Mouse (Mus musculus): ENCODE data around the gene Ttyh2. TPM values are rescaled to one million over a fixed set of nuclear protein-coding genes. Genes with fewer than 3 reads are reported as not detected.

The Ttyh2 gene
- total and polyA plus RNA-seq, 2 experiments: 25.6 to 66.9 TPM

- TF ChIP-seq POLR2A (IDR thresholded peaks at IDR 0.05; ENCODE audit: extremely low read depth, insufficient read depth, low read length): no peak
- peak; percentile 90 for TF ChIP-seq CTCF (IDR thresholded peaks at IDR 0.05; ENCODE audit: low read depth, low read length)
- no peaks in the 10 kb centered on the region for H3K4me1 ChIP-seq (ENCODE audit: control insufficient read depth, insufficient read depth, low read length)
- no peaks in the 10 kb centered on the region for H3K36me3 ChIP-seq (ENCODE audit: control insufficient read depth, insufficient read depth, low read length)
- no peak overlapping the region for H3K9ac ChIP-seq (ENCODE audit: low read depth, low read length)
- WGBS: under 1% methylated on average over 6 of the region's 6 CpGs
- no peak overlapping the region for H3K4me3 ChIP-seq (ENCODE audit: insufficient read depth, low read depth, low read length)
- peak; percentile 43 for DNase-seq (ENCODE audit: extremely low read depth, low read depth, low spot score)
- no peaks in the 10 kb centered on the region for H3K27me3 ChIP-seq (ENCODE audit: control insufficient read depth, insufficient read depth, low read length)
- H3K27ac ChIP-seq (replicated peaks; ENCODE audit: insufficient read depth, low read depth, low read length): no peak overlapping the region
- H3K79me2 ChIP-seq (ENCODE audit: control insufficient read depth, insufficient read depth, low read length): no peaks in the 10 kb centered on the region
These were observed 38.9 kb upstream of the Ttyh2 start for GRCm38 (mm10) chr11:114636292-114636691.

DNA sequence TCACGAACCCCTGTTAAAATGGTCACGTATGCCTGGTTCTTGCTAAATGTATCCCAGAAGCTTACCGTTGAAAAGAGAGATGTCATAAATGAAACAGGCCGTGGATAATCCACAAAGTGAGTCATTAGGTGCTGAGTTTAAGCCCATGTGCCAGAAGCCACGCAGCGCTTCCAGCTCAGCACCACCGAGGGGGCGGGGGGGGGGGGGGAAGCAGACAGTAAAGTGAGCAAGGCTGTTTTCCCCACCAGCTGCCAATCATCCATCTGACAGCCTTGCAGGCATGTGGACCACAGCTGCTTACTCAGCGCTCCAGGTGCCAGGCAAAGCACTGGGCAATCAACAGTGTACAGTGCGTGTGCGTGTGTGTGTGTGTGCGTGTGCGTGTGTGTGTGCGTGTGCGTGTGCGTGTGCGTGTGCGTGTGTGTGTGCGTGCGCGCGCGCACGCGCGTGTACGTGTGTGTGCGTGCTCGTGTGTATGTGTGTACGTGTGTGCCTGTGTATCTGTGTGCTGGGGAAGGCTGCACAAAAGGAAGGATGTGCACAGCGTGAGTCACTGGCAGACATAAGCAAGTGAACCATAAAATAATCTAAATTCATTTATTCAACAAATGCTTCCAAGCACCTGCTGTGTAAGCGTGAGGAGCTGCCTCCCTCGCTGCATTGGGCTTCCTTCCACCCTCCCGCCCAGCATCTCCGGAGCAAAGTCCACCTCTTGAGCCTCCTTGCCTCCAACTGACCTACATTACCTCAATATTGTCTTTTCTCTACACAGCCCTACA is 38.3 kb upstream of the Ttyh2 start:
- no peaks in the 10 kb centered on the region for H3K27me3 ChIP-seq (ENCODE audit: control insufficient read depth, insufficient read depth, low read length)
- TF ChIP-seq POLR2A (IDR thresholded peaks at IDR 0.05; ENCODE audit: extremely low read depth, insufficient read depth, low read length): no peak
- no peak for TF ChIP-seq CTCF (IDR thresholded peaks at IDR 0.05; ENCODE audit: low read depth, low read length)

DNA sequence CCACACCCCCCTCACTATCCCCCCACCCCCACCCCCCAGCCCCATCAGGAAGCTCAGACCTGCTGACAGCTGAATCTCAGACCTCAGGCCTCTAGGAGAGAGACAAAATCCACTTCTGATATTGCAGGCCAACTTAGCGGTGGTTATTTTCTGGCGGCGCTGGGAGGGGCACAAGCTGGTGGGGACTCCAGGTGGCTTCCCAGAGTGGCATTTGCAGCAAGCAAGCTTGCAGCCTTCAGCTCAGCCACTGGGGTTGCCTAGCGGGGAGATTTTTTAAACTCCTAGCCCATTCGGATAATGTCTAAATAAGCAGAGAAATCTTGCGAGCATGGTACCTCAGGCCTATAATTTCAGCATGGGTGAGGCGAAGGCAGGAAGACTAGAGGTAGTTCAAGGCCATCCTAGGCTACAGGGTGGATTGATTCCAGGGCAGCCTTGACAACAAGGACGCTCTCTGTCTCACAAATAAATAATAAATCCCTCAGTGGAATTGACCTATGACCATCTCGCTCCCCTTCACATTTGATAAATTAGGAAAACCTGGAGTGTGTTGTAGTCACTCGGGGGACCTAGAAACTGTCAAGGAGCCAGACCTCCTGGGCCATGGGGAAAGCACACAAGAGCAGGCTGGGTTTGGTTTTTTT is 36.5 kb upstream of the Ttyh2 start:
- Histone ChIP-seq H3K79me2 (ENCODE audit: control insufficient read depth, insufficient read depth, low read length) (no peaks in the 10 kb centered on the region), H3K4me1 (ENCODE audit: control insufficient read depth, insufficient read depth, low read length) (no peaks in the 10 kb centered on the region), H3K27ac (replicated peaks; ENCODE audit: insufficient read depth, low read depth, low read length) (no peak overlapping the region), H3K4me3 (ENCODE audit: insufficient read depth, low read depth, low read length) (no peak overlapping the region), H3K9ac (ENCODE audit: low read depth, low read length) (no peak overlapping the region), H3K36me3 (ENCODE audit: control insufficient read depth, insufficient read depth, low read length) (no peaks in the 10 kb centered on the region), H3K27me3 (ENCODE audit: control insufficient read depth, insufficient read depth, low read length) (no peaks in the 10 kb centered on the region)
- no peak for DNase-seq (ENCODE audit: extremely low read depth, low read depth, low spot score)
- 79% methylated on average over 10 of the region's 10 CpGs for WGBS
- TF ChIP-seq CTCF (IDR thresholded peaks at IDR 0.05; ENCODE audit: low read depth, low read length): no peak
- no peak for TF ChIP-seq POLR2A (IDR thresholded peaks at IDR 0.05; ENCODE audit: extremely low read depth, insufficient read depth, low read length)

More for the DNA sequence above, 38.3 kb upstream of the Ttyh2 start:
- no peak overlapping the region for H3K9ac ChIP-seq (ENCODE audit: low read depth, low read length)
- H3K4me1 ChIP-seq (ENCODE audit: control insufficient read depth, insufficient read depth, low read length): no peaks in the 10 kb centered on the region
- H3K4me3 ChIP-seq (ENCODE audit: insufficient read depth, low read depth, low read length): no peak overlapping the region
- DNase-seq (ENCODE audit: extremely low read depth, low read depth, low spot score): no peak
- H3K36me3 ChIP-seq (ENCODE audit: control insufficient read depth, insufficient read depth, low read length): no peaks in the 10 kb centered on the region
- H3K27ac ChIP-seq (replicated peaks; ENCODE audit: insufficient read depth, low read depth, low read length): no peak overlapping the region
- no peaks in the 10 kb centered on the region for H3K79me2 ChIP-seq (ENCODE audit: control insufficient read depth, insufficient read depth, low read length)
- 68% methylated on average over 35 of the region's 35 CpGs for WGBS

- no peak for DNase-seq (ENCODE audit: extremely low read depth, low read depth, low spot score)
- TF ChIP-seq POLR2A (IDR thresholded peaks at IDR 0.05; ENCODE audit: extremely low read depth, insufficient read depth, low read length) (no peak), CTCF (IDR thresholded peaks at IDR 0.05; ENCODE audit: low read depth, low read length) (no peak)
- H3K79me2 ChIP-seq (ENCODE audit: control insufficient read depth, insufficient read depth, low read length): no peaks in the 10 kb centered on the region
- H3K4me1 ChIP-seq (ENCODE audit: control insufficient read depth, insufficient read depth, low read length): no peaks in the 10 kb centered on the region
- no peak overlapping the region for H3K27ac ChIP-seq (replicated peaks; ENCODE audit: insufficient read depth, low read depth, low read length)
- no peaks in the 10 kb centered on the region for H3K36me3 ChIP-seq (ENCODE audit: control insufficient read depth, insufficient read depth, low read length)
- no peak overlapping the region for H3K9ac ChIP-seq (ENCODE audit: low read depth, low read length)
- no peak overlapping the region for H3K4me3 ChIP-seq (ENCODE audit: insufficient read depth, low read depth, low read length)
- WGBS: 21% methylated on average over 19 of the region's 19 CpGs
- H3K27me3 ChIP-seq (ENCODE audit: control insufficient read depth, insufficient read depth, low read length): no peaks in the 10 kb centered on the region
These were observed 35.5 kb upstream of the Ttyh2 start for GRCm38 (mm10) chr11:114639681-114640103.

GRCm38 (mm10) chr11:114640658-114641057 is 34.6 kb upstream of the Ttyh2 start:
- WGBS: 76% methylated on average over 6 of the region's 6 CpGs
- Histone ChIP-seq H3K9ac (ENCODE audit: low read depth, low read length) (no peak overlapping the region), H3K27ac (replicated peaks; ENCODE audit: insufficient read depth, low read depth, low read length) (no peak overlapping the region), H3K27me3 (ENCODE audit: control insufficient read depth, insufficient read depth, low read length) (no peaks in the 10 kb centered on the region), H3K4me1 (ENCODE audit: control insufficient read depth, insufficient read depth, low read length) (no peaks in the 10 kb centered on the region), H3K4me3 (ENCODE audit: insufficient read depth, low read depth, low read length) (no peak overlapping the region), H3K79me2 (ENCODE audit: control insufficient read depth, insufficient read depth, low read length) (no peaks in the 10 kb centered on the region), H3K36me3 (ENCODE audit: control insufficient read depth, insufficient read depth, low read length) (no peaks in the 10 kb centered on the region)
- no peak for TF ChIP-seq POLR2A (IDR thresholded peaks at IDR 0.05; ENCODE audit: extremely low read depth, insufficient read depth, low read length)
- no peak for TF ChIP-seq CTCF (IDR thresholded peaks at IDR 0.05; ENCODE audit: low read depth, low read length)
- DNase-seq (ENCODE audit: extremely low read depth, low read depth, low spot score): no peak

GRCm38 (mm10) chr11:114641136-114641535 is 34.1 kb upstream of the Ttyh2 start:
- no peaks in the 10 kb centered on the region for H3K27me3 ChIP-seq (ENCODE audit: control insufficient read depth, insufficient read depth, low read length)
- TF ChIP-seq CTCF (IDR thresholded peaks at IDR 0.05; ENCODE audit: low read depth, low read length) (no peak), POLR2A (IDR thresholded peaks at IDR 0.05; ENCODE audit: extremely low read depth, insufficient read depth, low read length) (no peak)
- no peak overlapping the region for H3K9ac ChIP-seq (ENCODE audit: low read depth, low read length)
- H3K79me2 ChIP-seq (ENCODE audit: control insufficient read depth, insufficient read depth, low read length): no peaks in the 10 kb centered on the region
- DNase-seq (ENCODE audit: extremely low read depth, low read depth, low spot score): no peak
- no peaks in the 10 kb centered on the region for H3K4me1 ChIP-seq (ENCODE audit: control insufficient read depth, insufficient read depth, low read length)
- no peaks in the 10 kb centered on the region for H3K36me3 ChIP-seq (ENCODE audit: control insufficient read depth, insufficient read depth, low read length)
- 91% methylated on average over 8 of the region's 8 CpGs for WGBS
- no peak overlapping the region for H3K4me3 ChIP-seq (ENCODE audit: insufficient read depth, low read depth, low read length)
- no peak overlapping the region for H3K27ac ChIP-seq (replicated peaks; ENCODE audit: insufficient read depth, low read depth, low read length)

Data from liver, adult 2 months (tissue).